Mouse (Mus musculus) brown adipose tissue, adult 24 weeks (tissue): ENCODE measurements at regions not wholly inside any gene's neighbourhood (a gene's known extent, or its start where the extent isn't known, plus 50 kb on each side); places are given as distances from the start of the nearest gene placed in this dataset.

Source experiments
- H3K27ac ChIP-seq: fragments of 200-500 bp; replicated peaks from 2 replicates; pipeline ENCODE4 v1.5.1; 2012; ENCODE audit warnings: low read depth, mild to moderate bottlenecking, low read length
- H3K4me1 ChIP-seq: fragments of 200-500 bp; 2 replicates; pipeline ENCODE4 v1.6.1; 2012; ENCODE audit warnings: low read length, mixed read lengths; ENCODE audit not compliant: control insufficient read depth, insufficient read depth, insufficient read length
- H3K4me3 ChIP-seq: fragments of 200-500 bp; 2 replicates; pipeline ENCODE4 v1.5.1; 2012; ENCODE audit warnings: low read depth, mild to moderate bottlenecking, low read length, moderate library complexity; ENCODE audit not compliant: insufficient read depth

DNA sequence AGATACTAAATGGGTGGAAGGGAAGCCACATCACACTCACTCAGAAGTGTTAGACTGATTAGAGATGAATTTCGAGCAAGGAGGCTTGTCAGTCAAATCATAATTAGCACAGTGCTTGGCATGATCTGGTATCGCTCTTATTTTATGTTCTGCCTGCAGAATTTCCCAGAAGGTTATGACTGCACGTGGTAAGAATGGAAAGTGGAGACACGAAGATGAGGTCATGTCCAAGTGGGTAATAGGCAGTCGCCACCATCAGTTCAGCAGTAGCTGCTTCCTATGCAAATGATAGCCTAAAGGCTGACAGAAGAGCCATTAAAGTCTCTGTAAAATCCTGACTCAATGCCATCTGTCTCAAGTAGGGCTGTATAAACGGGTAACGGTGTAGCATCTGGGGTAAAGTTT is 186.0 kb upstream of the Slc30a5 start:
- no peak overlapping the region for H3K27ac ChIP-seq
- H3K4me1 ChIP-seq, result no peaks in the 10 kb centered on the region
- no peak overlapping the region for H3K4me3 ChIP-seq

DNA sequence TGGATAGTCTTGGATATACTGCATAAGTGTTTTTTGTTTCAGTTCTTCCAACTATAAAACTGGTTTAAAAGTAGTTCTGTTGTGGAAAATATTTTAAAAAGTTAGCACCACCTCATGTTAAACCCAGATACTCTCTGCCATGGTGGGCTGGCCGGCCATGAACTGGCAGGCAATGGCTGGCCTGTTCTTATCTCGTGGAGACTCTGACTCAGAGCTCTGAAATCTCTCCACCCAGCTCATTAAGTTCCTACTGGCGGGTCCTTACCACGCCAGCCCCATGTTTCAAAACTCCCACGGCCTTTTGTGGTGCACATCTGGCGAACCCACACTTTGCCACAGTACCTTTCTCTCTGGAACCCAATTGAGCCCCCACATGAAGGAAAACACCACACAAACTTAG is 183.8 kb upstream of the Slc30a5 start:
- Histone ChIP-seq H3K4me3 (no peak overlapping the region), H3K4me1 (no peaks in the 10 kb centered on the region), H3K27ac (no peak overlapping the region)

DNA sequence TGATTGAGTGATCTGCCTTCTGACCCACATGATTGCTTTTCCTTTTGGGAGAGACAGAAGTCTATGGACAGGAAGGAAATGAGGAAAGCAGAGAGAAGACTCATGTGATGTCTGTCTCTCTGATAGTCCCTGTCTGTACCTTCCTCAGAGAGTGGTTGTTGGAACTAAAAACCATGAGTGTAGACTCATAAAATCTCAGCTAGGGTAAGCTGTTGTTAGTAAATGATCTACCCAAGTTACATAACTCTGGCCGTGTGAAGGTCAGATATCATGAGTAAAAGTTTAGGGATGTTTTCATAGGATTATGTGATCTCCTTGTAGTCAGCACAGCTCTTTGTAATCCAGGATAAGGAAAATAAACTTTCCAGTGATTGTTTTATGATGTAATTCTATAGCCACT is 183.0 kb upstream of the Slc30a5 start:
- H3K4me3 ChIP-seq, result no peak overlapping the region
- H3K4me1 ChIP-seq, result no peaks in the 10 kb centered on the region
- H3K27ac ChIP-seq, result no peak overlapping the region

DNA sequence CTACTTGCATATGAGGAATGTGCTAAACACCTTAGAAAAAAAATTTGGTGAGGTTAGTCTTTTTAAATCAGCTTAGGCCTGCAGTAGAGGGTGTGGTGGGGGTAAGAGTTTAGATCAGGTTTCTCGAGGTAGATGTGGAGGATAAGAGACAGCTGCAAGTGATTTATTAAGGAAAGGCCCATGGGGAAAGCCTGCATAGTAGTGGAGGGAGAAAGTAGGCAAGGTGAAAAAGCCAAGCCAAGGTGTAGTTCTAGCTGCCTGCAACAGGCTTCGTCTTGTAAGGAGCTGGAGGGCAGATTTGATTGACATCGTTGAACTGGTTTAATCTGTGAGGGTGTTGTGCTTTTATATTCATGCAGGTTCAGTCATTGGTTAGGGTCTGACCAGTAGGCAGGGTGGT is 182.2 kb upstream of the Slc30a5 start:
- Histone ChIP-seq H3K4me1 (no peaks in the 10 kb centered on the region), H3K4me3 (no peak overlapping the region), H3K27ac (no peak overlapping the region)

DNA sequence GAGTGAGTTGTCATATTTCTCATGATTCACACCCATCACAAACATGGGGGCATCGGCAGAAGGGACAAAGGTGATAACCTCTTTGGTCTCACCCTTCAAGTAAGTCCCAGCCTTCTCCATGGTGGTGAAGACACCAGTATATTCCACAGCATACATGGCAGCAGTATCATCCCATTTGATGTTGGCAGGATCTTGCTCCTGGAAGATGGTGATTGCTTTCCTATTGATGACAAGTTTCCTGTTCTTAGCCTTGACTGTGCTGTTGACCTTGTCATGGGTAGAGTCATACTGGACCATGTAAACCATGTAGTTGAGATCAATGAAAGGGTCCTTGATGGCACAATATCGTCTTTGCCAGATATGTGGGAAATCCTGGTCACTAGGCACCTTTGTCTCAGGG is 180.4 kb upstream of the Slc30a5 start:
- no peak overlapping the region for H3K27ac ChIP-seq
- H3K4me3 ChIP-seq, result no peak overlapping the region
- H3K4me1 ChIP-seq, result no peaks in the 10 kb centered on the region

DNA sequence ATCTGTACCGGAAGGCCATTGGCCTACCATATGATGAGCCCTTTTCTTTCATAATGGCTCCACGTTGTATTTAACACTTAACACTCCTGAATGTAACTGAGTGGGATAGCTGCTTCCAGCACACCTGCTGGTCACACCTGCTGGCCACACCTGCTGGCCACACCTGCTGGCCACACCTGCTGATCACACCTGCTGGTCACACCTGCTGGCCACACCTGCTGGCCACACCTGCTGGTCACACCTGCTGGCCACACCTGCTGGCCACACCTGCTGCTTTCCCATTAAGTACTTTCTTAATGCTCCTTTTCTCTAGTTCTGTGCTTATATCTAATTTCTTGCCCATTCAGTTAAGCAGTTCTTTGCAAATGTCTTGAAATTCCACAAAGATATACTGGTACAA is 157.4 kb upstream of the Slc30a5 start:
- Histone ChIP-seq H3K27ac (no peak overlapping the region), H3K4me1 (no peaks in the 10 kb centered on the region), H3K4me3 (no peak overlapping the region)

DNA sequence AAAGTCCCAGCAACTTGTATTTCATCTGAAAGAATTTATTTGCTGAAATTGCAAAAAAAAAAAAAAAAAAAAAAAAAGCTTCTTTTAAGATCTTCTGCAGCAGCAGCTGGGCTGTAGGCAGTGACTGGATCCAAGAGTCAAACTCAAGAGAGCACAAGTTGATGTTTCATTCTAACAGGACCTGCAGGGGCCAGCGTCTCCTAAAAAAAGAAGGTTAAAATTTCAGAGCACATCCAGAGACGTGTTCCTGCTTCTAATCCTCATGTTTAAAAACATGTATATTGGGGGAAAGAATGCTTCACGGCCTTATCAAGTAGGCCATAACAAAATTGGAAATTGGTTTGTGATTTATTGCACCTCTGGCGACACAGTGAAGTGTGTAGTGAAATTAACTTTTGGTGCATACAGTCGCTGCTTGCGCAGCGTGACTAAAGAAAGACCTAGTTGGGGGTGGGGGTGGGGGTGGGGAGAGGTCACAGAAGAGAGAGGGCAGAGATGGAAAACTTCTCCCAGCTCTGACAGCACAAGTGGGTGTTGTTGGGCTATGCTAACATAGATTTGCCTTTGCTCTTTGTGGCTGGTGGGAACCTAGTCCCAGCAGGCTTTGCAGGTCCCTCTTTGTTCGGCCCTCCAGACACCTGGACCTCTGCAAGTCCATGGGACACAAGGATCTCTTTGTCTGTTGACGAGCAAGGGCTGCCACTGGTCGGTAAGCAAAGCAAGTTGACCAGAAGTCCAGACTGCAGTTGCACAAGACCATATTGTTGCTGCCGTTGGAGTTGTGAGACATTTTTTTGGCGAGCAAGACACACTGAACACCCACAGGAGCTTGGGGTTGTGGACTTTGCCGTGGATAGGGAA is 155.7 kb upstream of the Slc30a5 start:
- no peak overlapping the region for H3K4me3 ChIP-seq
- H3K27ac ChIP-seq, result no peak overlapping the region
- no peaks in the 10 kb centered on the region for H3K4me1 ChIP-seq

DNA sequence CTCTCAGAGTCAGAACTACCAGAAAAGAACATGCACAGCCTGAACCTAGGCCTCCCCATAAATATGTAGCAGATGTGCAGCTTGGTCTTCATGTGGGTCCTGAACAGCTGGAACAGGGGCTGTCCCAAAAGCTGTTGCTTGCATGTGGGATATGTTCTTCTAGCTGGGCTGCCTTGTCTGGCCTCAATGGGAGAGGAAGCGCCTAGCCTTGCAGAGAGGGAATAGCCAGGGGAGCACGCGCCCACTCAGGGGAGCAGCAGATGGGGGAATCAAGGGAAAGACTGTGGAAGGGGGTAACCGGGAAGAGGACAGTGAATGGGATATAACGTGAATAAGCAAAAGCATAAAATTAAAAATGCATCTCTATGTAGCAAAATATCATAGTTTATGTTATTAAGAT is 154.9 kb upstream of the Slc30a5 start:
- no peak overlapping the region for H3K4me3 ChIP-seq
- H3K27ac ChIP-seq, result no peak overlapping the region
- H3K4me1 ChIP-seq, result no peaks in the 10 kb centered on the region

DNA sequence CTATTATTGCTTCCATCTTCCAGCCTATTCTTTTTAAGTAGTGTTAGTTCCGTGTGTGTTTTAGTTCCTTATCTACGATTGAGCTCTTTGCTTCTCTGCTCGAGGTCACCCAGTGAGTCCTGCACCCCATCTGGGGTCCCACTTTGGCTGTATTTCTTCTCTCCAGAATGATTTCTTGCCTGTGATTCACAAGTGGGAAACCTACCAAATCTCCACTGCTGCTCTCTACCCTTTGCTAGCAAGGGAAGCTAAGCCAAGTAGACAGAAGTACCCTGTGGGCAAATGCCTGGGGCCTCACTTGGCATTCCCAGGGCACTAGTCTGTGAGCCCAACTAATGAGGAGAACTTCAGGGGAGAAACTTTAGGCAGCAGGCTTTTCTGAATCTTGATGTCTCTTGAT is 142.5 kb upstream of the Slc30a5 start:
- Histone ChIP-seq H3K4me3 (no peak overlapping the region), H3K4me1 (no peaks in the 10 kb centered on the region), H3K27ac (no peak overlapping the region)

DNA sequence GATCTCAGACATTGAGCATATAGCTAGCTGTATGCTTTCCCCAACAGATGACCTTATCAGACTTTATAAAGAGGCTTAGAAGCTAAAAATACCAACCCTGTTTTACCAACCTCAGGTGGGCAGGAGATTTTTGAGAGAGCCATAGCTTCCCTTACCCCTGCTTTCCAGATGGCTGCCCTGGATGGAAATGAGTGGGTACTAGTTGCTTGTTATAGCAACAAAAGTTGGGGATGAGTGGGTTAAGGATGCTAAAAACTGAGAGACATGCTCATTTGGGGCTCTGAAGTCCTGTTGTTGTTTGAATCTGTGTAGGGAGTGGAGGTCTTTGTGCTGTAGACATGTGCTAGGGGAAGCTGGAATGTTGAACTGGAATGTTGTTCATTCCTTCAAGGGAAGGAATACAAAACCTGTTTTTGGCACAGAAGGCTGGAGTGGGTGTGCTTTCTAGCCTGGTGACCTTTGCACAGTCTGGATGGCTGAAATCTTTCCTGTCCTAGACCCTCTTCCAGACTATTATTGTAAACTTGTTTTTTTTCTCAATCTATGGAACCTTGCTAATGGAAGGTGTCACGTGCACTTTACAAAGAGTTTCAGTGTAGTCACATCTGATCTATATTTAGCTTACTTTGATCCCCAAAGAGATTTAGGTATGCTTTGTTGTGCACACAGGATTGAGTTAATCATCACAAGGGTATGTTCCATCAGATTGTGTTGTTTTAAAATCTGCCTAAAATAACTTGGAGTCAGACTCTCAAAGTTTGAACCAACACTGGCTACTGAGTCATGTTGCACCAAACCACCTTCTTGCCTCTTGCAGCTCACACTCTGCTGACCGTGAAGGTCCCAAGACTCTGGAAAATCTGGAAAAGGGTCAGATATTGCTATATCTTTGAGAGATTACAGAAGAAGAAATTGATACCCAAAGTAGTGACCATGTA is 138.1 kb upstream of the Slc30a5 start:
- H3K27ac ChIP-seq, result no peak overlapping the region
- no peak overlapping the region for H3K4me3 ChIP-seq
- no peaks in the 10 kb centered on the region for H3K4me1 ChIP-seq

DNA sequence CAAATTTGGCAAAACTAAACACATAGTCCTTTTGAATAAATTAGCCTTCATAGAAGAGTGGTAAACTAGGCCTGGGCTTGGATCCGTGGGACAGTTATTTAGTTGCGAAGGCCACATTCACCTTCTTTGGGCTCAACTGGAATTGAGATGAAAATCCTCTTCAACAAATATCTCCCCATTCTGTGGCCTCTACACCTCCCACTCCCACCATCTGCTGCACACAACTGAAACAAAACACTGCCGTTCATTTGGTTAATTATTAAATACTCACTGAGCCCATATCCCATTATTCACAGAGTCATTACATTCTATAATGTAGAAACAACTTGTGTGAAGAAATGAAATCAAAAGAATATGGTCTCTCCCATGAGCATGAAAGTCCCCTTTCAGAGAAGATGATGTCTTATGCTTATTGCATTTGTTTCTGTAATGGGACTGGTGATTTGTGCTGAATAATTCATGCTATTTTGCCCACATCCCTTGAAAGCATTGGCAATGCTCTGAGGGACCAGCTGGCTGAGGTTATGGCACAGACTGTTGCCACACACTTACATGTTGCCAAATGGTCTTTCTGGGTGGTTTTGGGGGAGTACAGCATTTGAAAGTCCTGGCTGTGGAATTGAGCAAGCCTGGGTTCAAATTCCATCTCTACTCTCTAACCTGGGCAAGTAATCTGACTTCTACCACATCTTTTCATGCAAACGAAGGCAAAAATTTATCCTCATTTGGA is 129.7 kb upstream of the Slc30a5 start:
- H3K27ac ChIP-seq, result no peak overlapping the region

DNA sequence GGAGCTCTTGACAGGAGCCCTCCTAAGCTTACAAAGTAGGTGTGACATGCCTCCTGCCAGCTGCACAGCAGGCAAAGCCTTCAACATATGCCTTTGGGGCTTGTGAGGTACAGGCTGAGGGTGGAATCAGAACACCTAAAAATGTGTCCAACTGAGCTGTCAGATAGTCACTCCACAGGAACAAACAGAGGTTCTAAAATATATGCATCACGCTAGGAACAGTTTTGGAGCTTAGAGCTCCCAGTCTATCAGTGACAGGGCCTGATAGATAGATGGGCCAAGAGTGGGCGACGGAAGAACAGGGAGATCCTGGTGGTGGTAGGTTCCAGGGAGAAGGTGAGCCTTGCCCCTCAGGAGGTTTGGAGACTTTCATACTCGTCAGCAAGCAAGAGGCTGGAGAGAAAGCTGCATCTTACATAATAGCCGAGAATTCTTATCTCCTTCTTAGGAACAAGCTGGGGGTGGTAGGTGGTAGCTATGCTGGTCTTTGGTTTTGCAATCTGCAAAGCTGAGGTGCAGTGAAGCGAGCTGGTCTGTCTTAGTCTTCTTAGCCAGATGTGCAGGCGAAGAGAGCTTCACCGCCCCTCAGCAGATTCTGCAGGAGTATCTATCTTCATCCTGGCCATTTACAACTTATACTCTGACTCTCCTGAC is 121.5 kb upstream of the Slc30a5 start:
- H3K4me3 ChIP-seq, result no peak overlapping the region
- H3K4me1 ChIP-seq, result no peaks in the 10 kb centered on the region

More for the DNA sequence above, 129.7 kb upstream of the Slc30a5 start:
- no peaks in the 10 kb centered on the region for H3K4me1 ChIP-seq
- H3K4me3 ChIP-seq, result no peak overlapping the region

DNA sequence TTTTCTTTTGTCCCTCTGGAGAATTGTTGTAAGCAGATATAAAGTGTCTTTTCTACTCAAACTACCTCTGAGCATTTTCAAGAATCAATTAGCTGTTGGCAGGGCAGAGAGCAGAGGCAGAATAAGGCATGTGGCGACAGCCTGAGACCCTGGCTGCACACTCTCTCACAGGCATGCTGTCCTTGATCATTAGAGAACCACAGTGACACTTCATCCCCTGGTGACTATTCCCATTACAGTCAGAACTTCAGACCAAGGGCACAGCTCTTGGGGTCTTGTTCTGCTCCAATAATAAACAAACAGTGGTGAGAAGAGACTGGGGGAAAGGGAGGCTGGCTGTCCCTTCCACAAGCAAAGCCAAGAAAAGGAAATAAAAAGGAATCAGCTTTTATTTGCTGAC is 120.9 kb upstream of the Slc30a5 start:
- Histone ChIP-seq H3K4me1 (no peaks in the 10 kb centered on the region), H3K4me3 (no peak overlapping the region), H3K27ac (no peak overlapping the region)

More for the DNA sequence above, 121.5 kb upstream of the Slc30a5 start:
- H3K27ac ChIP-seq, result no peak overlapping the region

DNA sequence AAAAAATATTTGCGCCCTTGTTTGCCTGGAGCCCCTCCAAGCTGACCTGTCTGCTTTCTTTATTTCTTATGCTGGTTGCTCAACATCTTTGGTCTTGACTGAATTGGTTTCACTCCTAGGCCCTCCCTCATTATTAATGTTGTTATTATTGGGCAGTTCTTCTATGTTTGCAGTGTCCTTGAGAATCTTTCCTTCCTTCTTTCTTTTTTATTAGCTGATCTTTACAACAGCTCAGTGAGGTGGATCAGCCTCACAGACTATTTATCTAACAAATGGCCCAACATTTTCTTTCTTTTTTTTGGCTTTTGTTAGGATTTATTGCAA is 117.9 kb upstream of the Slc30a5 start:
- Histone ChIP-seq H3K4me1 (no peaks in the 10 kb centered on the region), H3K27ac (no peak overlapping the region), H3K4me3 (no peak overlapping the region)
